Comparison of ENCODE assay signal across 13 mouse cellular contexts in the genomic region with DNA sequence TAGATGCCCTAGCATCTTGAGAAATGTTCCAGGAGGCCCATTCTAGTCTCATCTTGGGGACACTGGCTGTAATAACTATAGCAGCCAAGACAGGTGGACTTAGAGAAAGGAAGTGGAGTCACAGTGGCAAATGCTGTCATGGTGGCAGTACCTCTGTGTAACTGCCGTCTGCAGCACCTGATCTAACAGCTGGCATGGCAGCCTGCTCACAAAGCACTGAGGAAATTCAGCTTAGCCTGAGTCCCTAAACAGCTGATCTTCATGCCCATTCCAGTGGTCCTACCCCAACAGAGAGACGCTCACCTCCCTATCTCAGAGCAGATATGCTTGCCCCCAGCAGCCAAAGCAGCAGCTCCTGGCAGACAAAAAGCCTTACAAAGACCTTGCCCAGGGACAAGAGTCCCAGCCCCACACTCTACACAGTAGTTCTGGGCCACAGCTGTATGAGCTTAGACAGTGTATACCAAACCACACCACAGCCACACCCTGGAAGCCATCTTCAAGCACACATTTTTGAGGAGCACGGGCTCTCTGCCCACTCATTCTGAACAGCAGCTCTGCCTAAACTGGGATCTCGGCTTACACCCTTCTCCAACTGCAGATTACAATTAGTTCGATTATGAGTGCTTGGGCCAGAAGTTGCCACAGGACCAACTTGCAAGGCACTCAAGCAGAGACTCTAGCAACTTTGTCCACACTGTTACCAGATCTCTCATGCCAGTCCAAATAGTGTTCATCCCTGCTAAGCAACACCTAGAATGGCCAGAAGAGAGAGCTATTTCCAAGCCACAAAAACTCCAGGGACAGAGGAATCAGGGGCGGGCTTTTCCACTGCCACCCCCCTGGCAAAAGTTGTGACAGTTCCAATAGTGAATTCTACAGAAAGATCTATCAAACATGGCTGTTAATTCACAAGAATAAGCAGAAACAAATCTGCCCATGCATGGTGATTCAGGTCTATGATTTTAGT. TPM values are rescaled to one million over a fixed set of nuclear protein-coding genes. Genes with fewer than 3 reads are reported as not detected.
A peak's percentile ranks its signal among the peaks of the same experiment; 100 is the strongest.
DNase-seq lines count a peak whose midpoint lies in the region; ATAC-seq and TF ChIP-seq lines count a peak whose summit lies in the region.
"Had no signal": no experiment of that assay in that cellular context is flagged by ENCODE, and none has a peak within 500 bp of the region (broad histone marks: within the 10 kb centered on the region; RNA-seq: fewer than 3 reads in every experiment).

No protein-coding gene starts in this region.

- peak; percentile 44 for TF ChIP-seq CTCF in forebrain, postnatal 0 days (IDR thresholded peaks at IDR 0.05; ENCODE audit: low read depth)
- peak; percentile 50 for TF ChIP-seq CTCF in left cerebral cortex, adult 2 months (IDR thresholded peaks at IDR 0.05)
- TF ChIP-seq CTCF in Patski (IDR thresholded peaks at IDR 0.05) = peak; percentile 35
- TF ChIP-seq CTCF in thymus, adult 2 months (IDR thresholded peaks at IDR 0.05; ENCODE audit: borderline replicate concordance, control insufficient read depth, extremely low read depth, insufficient read depth, low read length, poor library complexity) = no peak

- CTCF ChIA-PET in Patski (lab: Charles Lee) = interaction anchor here (1.1 kb wide), 1 partner anchor 10 kb away, joined by 3 read pairs; no protein-coding TSS in a partner anchor

- 82% methylated on average over 6 of the region's 6 CpGs for WGBS in forebrain, postnatal 0 days
- 82% methylated on average over 6 of the region's 6 CpGs for WGBS in forebrain, embryonic 11.5 days
- 45% methylated on average over 6 of the region's 6 CpGs for WGBS in thymus, adult 2 months

- no peak for DNase-seq in forebrain, postnatal 0 days
- DNase-seq in forebrain, embryonic 11.5 days (ENCODE audit: low spot score) = no peak
- DNase-seq in left cerebral cortex, adult 2 months (ENCODE audit: extremely low spot score in 1 of 2, low spot score in 2 of 2) = no peak
- DNase-seq in left cerebral cortex, adult 11 months (ENCODE audit: low spot score) = no peak
- DNase-seq in Patski (ENCODE audit: low read depth, low spot score) = no peak
- peak; percentile 49 for DNase-seq in thymus, adult 2 months
- DNase-seq in gastrocnemius, postnatal 4 days (ENCODE audit: low spot score in 2 of 2) = no peak
- DNase-seq in layer of hippocampus, postnatal 25 days (ENCODE audit: extremely low spot score in 1 of 2, low spot score in 1 of 2) = no peak
- DNase-seq: kidney, postnatal 4 days; right cerebral cortex, adult 18-20 months had no signal

- no peak overlapping the region for H3K9ac ChIP-seq in forebrain, postnatal 0 days
- H3K9ac ChIP-seq in forebrain, embryonic 11.5 days (ENCODE audit: low read length) = no peak overlapping the region
- H3K9ac ChIP-seq: embryonic facial prominence, embryonic 13.5 days; forebrain, embryonic 15.5 days; neural tube, embryonic 15.5 days had no signal

- intact Hi-C loops in left cerebral cortex, adult 2 months (cut with DNase I) = loop anchor here (5.0 kb wide), 1 partner anchor 141 kb away; no protein-coding TSS in a partner anchor

- H3K4me2 ChIP-seq in forebrain, postnatal 0 days (ENCODE audit: low read depth) = no peak overlapping the region
- no peak overlapping the region for H3K4me2 ChIP-seq in forebrain, embryonic 11.5 days (ENCODE audit: low read depth, low read length, severe bottlenecking)
- H3K4me2 ChIP-seq: embryonic facial prominence, embryonic 13.5 days; forebrain, embryonic 15.5 days; neural tube, embryonic 15.5 days had no signal

- POLR2A ChIA-PET in Patski (lab: Charles Lee) = no interaction called here

- in situ Hi-C loops in Patski (cut with MboI; ENCODE audit: low pct_unique_long_range_greater_than_20kb) = loop anchor here (5.0 kb wide), 1 partner anchor 161 kb away; no protein-coding TSS in a partner anchor

- H3K9me3 ChIP-seq in forebrain, postnatal 0 days (ENCODE audit: low read length) = no peaks in the 10 kb centered on the region
- no peaks in the 10 kb centered on the region for H3K9me3 ChIP-seq in forebrain, embryonic 11.5 days (ENCODE audit: control insufficient read depth, low read length)
- H3K9me3 ChIP-seq: forebrain, embryonic 15.5 days; neural tube, embryonic 15.5 days had no signal

- TF ChIP-seq POLR2A in thymus, adult 2 months (IDR thresholded peaks at IDR 0.05; ENCODE audit: control insufficient read depth, extremely low read depth, insufficient read depth, low read length, poor library complexity) = no peak

- ATAC-seq in forebrain, postnatal 0 days = no peak
- no peak for ATAC-seq in forebrain, embryonic 11.5 days (replicated peaks; ENCODE audit: low FRiP score)
- ATAC-seq in Patski = no peak
- ATAC-seq: forebrain, embryonic 15.5 days had no signal

- no peak overlapping the region for H3K27ac ChIP-seq in forebrain, postnatal 0 days (ENCODE audit: low read depth, low read length)
- no peak overlapping the region for H3K27ac ChIP-seq in forebrain, embryonic 11.5 days (ENCODE audit: low read depth, low read length)
- H3K27ac ChIP-seq in left cerebral cortex, adult 2 months = no peak overlapping the region
- peak overlapping the region; percentile 81 for H3K27ac ChIP-seq in thymus, adult 2 months (ENCODE audit: control insufficient read depth, insufficient read depth, low read length)
- H3K27ac ChIP-seq: embryonic facial prominence, embryonic 13.5 days; forebrain, embryonic 15.5 days; neural tube, embryonic 15.5 days had no signal

- H3K4me3 ChIP-seq in forebrain, postnatal 0 days (ENCODE audit: low read depth, low read length) = no peak overlapping the region
- H3K4me3 ChIP-seq in forebrain, embryonic 11.5 days (ENCODE audit: low read depth, low read length) = no peak overlapping the region
- no peak overlapping the region for H3K4me3 ChIP-seq in left cerebral cortex, adult 2 months
- no peak overlapping the region for H3K4me3 ChIP-seq in thymus, adult 2 months (ENCODE audit: control insufficient read depth, insufficient read depth, low read length)
- H3K4me3 ChIP-seq: embryonic facial prominence, embryonic 13.5 days; forebrain, embryonic 15.5 days; neural tube, embryonic 15.5 days had no signal

- no peaks in the 10 kb centered on the region for H3K4me1 ChIP-seq in forebrain, postnatal 0 days (ENCODE audit: insufficient read depth)
- H3K4me1 ChIP-seq in forebrain, embryonic 11.5 days (replicated peaks; ENCODE audit: control insufficient read depth, insufficient read depth, low read length) = no peaks in the 10 kb centered on the region
- peaks cover 44% of the 10 kb centered on the region for H3K4me1 ChIP-seq in thymus, adult 2 months (replicated peaks; ENCODE audit: control insufficient read depth, insufficient read depth, low read length)
- H3K4me1 ChIP-seq: forebrain, embryonic 15.5 days; neural tube, embryonic 15.5 days had no signal

- no peaks in the 10 kb centered on the region for H3K27me3 ChIP-seq in forebrain, postnatal 0 days (ENCODE audit: insufficient read depth, low read length)
- H3K27me3 ChIP-seq in forebrain, embryonic 11.5 days (ENCODE audit: control insufficient read depth, insufficient read depth, low read length) = no peaks in the 10 kb centered on the region
- H3K27me3 ChIP-seq in Patski = no peaks in the 10 kb centered on the region
- no peaks in the 10 kb centered on the region for H3K27me3 ChIP-seq in thymus, adult 2 months (ENCODE audit: control insufficient read depth, insufficient read depth, low read length)
- H3K27me3 ChIP-seq: embryonic facial prominence, embryonic 13.5 days; forebrain, embryonic 15.5 days; neural tube, embryonic 15.5 days had no signal

- no peaks in the 10 kb centered on the region for H3K36me3 ChIP-seq in forebrain, postnatal 0 days (ENCODE audit: insufficient read depth)
- no peaks in the 10 kb centered on the region for H3K36me3 ChIP-seq in forebrain, embryonic 11.5 days (ENCODE audit: control insufficient read depth, insufficient read depth, low read length)
- H3K36me3 ChIP-seq in thymus, adult 2 months (ENCODE audit: control insufficient read depth, insufficient read depth, low read length) = no peaks in the 10 kb centered on the region
- H3K36me3 ChIP-seq: forebrain, embryonic 15.5 days; neural tube, embryonic 15.5 days had no signal

RNA-seq across cellular contexts. Expression of a gene that starts 41.5 kb away (rescaled TPM):
- total RNA-seq in forebrain, postnatal 0 days (2014; rRNA removed) = 78.3 and 88.8 TPM in 2 replicates
- polyA plus RNA-seq in forebrain, postnatal 0 days (2015; fragmentation: Nextera tagmentation; extraction: Ambion mirVana) = 125 and 139 TPM in 2 replicates
- polyA plus RNA-seq in forebrain, embryonic 11.5 days (2014; fragmentation: Nextera tagmentation; extraction: Ambion mirVana) = 115 and 131 TPM in 2 replicates
- total RNA-seq in left cerebral cortex, adult 2 months (2021) = 10 to 100 TPM; 55.5 to 59.7 TPM
- polyA plus RNA-seq in Patski (2021) = 74.4 TPM
- polyA plus RNA-seq in thymus, adult 2 months (2012; rRNA removed) = 40.7 and 49.1 TPM in 2 replicates
- 10 to 100 TPM; 35.0 to 38.9 TPM for total RNA-seq in gastrocnemius, postnatal 4 days (2021)
- 10 to 100 TPM; 56.6 to 63.4 TPM for total RNA-seq in layer of hippocampus, postnatal 25 days (2021)

RNA-seq across cellular contexts. Expression of a gene that starts 41.6 kb away (rescaled TPM):
- total RNA-seq in forebrain, postnatal 0 days (2014; rRNA removed) = 36.2 and 45.3 TPM in 2 replicates
- 28.5 and 37.1 TPM in 2 replicates for polyA plus RNA-seq in forebrain, postnatal 0 days (2015; fragmentation: Nextera tagmentation; extraction: Ambion mirVana)
- polyA plus RNA-seq in forebrain, embryonic 11.5 days (2014; fragmentation: Nextera tagmentation; extraction: Ambion mirVana) = 58.1 and 59.0 TPM in 2 replicates
- 10 to 100 TPM; 63.5 to 64.2 TPM for total RNA-seq in left cerebral cortex, adult 2 months (2021)
- 83.4 TPM for polyA plus RNA-seq in Patski (2021)
- 56.3 and 61.3 TPM in 2 replicates for polyA plus RNA-seq in thymus, adult 2 months (2012; rRNA removed)
- total RNA-seq in gastrocnemius, postnatal 4 days (2021) = 10 to 100 TPM; 54.4 to 54.5 TPM
- 10 to 100 TPM; 53.9 to 57.3 TPM for total RNA-seq in layer of hippocampus, postnatal 25 days (2021)
